Mouse (Mus musculus) cerebellum, adult (tissue): ENCODE data around the gene Cdh5.

Experiments used
- ATAC-seq: cut with Nextera tagmentation; 2 replicates; pipeline ENCODE4 v1.9.2; 2017; ENCODE audit warnings: mild to moderate bottlenecking, moderate library complexity, mixed read lengths; ENCODE audit not compliant: insufficient number of reproducible peaks, low FRiP score, low TSS enrichment

Gene Cdh5

GRCm38 (mm10) chr8:104131414-104131975, 30.1 kb downstream of the Cdh5 start:
- ATAC-seq: no peak

- no peak for ATAC-seq
Measured at GRCm38 (mm10) chr8:104134521-104134920, 33.1 kb downstream of the Cdh5 start.

DNA sequence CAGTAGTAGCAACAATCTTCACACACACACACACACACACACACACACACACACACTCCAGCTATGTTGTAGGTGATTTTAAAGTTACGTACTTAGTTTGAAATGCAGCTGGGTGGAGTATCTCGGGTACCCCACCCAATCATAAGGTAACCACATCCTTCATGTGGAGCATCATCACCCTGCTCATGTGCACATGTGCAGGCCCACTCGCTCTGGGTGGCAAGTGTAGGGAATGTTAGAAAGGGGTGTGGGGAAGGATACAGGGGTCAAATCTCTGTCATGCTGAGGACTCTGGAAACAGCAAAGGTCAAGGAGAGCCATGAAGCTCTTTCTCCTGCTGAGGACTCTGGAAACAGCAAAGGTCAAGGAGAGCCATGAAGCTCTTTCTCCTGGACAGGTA, 34.9 kb downstream of the Cdh5 start:
- no peak for ATAC-seq

- no peak for ATAC-seq
Measured at GRCm38 (mm10) chr8:104137636-104138035, 36.2 kb downstream of the Cdh5 start.

DNA sequence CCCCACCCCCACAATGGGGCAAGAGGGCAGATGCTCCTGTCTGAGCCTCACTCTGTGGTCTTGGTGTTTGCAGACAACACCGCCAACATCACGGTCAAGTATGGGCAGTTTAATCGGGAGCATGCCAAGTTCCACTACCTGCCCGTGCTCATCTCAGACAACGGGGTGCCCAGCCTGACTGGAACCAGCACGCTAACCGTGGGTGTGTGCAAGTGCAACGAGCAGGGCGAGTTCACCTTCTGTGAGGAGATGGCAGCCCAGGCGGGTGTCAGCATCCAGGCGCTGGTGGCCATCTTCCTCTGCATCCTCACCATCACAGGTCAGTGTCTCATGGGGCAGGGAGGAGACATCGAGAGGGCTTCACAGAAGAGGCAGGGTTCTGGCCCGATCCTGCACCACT, 39.2 kb downstream of the Cdh5 start:
- ATAC-seq: no peak

GRCm38 (mm10) chr8:104142415-104142814, 41.0 kb downstream of the Cdh5 start:
- no peak for ATAC-seq

DNA sequence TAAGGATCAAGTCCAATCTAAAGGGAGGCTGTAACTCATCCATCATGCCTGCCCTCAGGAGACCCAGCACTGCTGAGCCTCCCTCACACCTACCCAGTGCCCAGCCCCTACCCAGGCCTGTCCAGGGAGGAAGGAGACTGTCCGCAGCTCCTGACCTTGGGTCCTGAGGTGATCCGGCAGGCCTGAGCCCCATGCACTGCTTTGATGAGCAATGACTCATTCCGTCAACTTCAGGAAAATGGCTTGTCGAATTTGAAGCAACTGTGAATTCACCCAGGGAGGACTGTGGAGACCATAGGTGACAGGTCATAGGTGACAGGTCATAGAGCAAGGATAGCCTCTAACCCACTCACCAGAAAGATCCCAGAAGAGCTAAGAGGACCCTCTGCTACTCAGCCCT, 42.0 kb downstream of the Cdh5 start:
- ATAC-seq: no peak

- no peak for ATAC-seq
Measured at GRCm38 (mm10) chr8:104144434-104145216, 43.2 kb downstream of the Cdh5 start.

GRCm38 (mm10) chr8:104145981-104146689, 44.7 kb downstream of the Cdh5 start:
- peak; percentile 42 for ATAC-seq

- peak; percentile 4; the same call in 1 of the 2 replicates for ATAC-seq
Measured at GRCm38 (mm10) chr8:104146717-104147494, 45.5 kb downstream of the Cdh5 start.

GRCm38 (mm10) chr8:104147947-104148346, 46.5 kb downstream of the Cdh5 start:
- ATAC-seq: no peak

DNA sequence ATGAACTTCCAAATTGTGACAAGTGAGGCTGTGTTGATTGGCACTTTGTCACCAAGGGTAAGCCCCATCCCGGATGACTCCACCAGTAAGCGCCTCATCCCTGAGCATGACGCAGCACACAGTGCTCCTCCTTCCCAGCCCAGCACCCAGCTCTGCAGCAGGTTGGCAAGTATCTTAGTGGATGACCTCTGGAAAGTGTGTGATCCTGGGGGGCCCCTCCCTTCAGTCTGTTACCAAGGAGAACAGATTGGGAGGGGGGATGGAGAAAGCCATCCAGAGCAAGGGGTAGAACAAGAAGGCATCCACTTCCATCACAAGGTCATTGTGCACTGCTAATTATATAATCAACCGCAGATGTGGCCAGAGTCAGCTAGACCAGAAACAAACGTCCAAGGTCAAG, 59.3 kb downstream of the Cdh5 start:
- ATAC-seq: no peak

DNA sequence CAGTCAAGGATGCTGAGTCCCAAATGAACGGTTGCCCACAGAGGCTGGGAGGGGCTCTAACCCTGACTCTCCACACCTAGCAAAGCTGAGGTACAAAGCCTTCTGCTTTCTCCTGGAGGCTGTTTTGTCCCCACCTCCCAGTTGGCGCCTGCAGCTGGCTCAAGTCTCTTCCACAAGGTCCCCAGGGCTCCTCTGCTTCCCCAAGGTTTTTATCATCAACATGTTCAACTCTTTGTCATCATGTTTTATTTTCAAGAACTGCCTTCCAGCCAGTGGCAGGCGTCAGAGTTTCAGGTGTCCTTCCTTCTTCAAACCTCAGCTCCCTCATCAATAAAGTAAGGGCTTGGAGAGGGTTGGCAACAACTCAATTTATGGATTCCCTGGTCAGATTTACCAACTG, 68.0 kb downstream of the Cdh5 start:
- ATAC-seq: no peak

- peak; percentile 12; the same call in 1 of the 2 replicates for ATAC-seq
Measured at GRCm38 (mm10) chr8:104170118-104171049, 69.0 kb downstream of the Cdh5 start, which contains the start of gene Bean1. Gene Bean1, plus strand, starts transcription at chr8:104170442.

DNA sequence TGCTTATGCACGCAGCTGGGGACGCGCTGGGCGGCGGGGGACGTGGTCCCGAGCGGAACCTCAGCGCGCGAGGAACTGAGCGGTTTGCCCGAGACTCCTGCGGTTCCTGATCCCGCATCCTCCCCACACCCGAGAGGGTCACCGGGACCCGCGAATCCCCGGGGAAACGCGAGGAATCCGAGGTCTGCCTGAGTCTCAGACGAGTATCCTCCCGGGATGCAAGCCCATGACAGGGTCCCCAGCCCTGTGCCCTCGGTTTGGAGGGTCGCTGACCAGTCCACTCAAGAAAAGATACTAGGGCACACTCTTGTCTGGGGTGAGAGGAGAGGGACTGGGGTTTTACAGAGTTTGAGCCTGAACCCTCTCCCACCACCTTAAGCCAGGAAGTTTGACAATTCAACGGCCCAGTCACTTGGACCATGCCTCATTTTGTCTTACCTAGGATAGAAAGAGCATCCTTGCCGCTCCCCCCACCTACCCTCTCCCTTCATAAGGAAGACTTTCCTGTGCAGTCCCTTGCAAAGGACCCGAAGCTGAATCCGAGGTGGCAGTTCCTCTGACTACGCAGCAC, 69.7 kb downstream of the Cdh5 start:
- ATAC-seq: no peak

GRCm38 (mm10) chr8:104172420-104172819, 71.0 kb downstream of the Cdh5 start:
- no peak for ATAC-seq

GRCm38 (mm10) chr8:104175848-104176527, 74.6 kb downstream of the Cdh5 start:
- ATAC-seq: no peak

DNA sequence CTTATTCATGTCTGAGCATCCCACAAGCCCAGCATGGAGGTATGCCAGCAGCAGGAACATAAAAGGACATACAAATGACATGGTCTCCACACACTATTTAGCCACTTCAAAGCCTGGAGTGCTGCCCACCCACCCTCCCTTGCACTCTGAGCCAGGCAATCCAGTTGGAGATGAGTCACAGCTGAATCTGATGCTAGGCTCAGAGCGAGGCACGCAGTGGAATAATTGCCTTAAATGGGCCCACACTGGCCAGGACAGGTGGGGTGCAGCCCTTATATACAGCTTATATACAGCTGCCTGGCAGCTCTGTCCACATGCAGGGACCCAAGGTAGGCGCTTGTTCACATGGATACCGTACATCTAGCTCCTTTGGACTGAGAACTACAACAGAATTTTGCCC, 75.6 kb downstream of the Cdh5 start:
- no peak for ATAC-seq

DNA sequence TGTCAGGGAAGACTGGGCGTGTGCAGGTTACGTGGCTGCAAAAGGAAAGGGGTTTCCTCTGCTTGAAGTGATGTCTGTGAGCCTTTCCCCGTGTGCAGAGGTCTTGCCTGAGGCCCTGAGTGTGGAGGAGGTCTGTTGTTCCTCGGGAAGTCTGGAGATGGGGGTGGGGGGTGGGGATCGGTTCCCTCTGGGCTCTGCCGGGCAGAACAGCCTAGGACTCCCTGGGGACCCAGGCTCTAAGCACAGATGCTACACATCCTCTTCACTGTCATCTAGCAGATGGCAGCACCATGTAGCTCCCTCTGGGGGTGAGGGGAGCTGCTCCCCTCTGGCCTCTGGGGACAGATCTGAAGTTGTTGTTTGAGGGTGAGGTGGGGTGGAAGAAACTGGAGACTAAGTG, 83.5 kb downstream of the Cdh5 start:
- ATAC-seq: no peak
